ENCODE assay signal across 9 mouse cellular contexts in the genomic region with DNA sequence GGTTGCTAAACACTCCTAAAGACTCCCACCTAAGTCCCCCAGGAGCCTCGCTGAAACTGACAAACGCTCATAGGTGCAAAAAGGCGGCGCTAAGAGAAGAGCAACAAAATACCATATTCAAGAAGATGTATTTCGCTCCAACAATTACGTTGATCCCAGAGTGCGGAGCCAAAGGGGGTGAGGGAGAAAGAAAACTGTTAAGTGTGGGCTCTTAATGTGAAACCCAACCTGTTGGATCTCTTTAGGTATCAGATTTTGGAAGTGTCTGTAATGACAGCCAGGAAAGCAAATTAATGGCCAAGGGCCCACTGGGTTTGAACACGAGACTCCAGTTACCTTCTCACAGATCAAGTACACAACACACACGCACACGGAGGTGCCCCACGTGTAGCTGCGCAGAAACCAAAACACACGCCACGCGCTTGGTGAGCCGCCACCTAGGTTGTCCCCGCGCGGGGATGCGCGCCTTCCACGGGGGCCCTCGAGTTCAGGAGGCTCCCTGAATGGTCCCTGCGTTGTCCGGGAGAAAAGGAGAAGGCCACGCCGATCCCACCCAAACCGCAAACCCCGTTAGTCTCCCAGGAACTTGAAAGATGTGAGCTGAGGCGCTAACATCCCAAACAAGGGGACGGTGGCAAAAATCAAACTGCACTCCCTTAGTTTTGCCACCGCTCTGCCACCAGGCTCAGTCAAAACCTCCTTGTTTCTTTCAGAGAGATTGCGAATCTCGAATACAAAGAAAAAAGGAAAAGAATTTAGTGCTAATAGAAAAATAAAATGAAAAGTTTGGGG. TPM values are rescaled to one million over a fixed set of nuclear protein-coding genes. Genes with fewer than 3 reads are reported as not detected.
A peak's percentile ranks its signal among the peaks of the same experiment; 100 is the strongest.
DNase-seq lines count a peak whose midpoint lies in the region; ATAC-seq and TF ChIP-seq lines count a peak whose summit lies in the region.
"Had no signal": no experiment of that assay in that cellular context is flagged by ENCODE, and none has a peak within 500 bp of the region (broad histone marks: within the 10 kb centered on the region; RNA-seq: fewer than 3 reads in every experiment).

No protein-coding gene starts in this region.

- no peak for TF ChIP-seq CTCF in lung, embryonic 14.5 days (IDR thresholded peaks at IDR 0.05; ENCODE audit: low read depth)
- no peak for TF ChIP-seq CTCF in lung, adult 2 months (IDR thresholded peaks at IDR 0.05; ENCODE audit: insufficient read depth, low read length)

- peak; percentile 27 for DNase-seq in lung, embryonic 14.5 days
- DNase-seq in lung, adult 2 months, result no peak
- peak; percentile 42 for DNase-seq in embryonic facial prominence, embryonic 11.5 days (ENCODE audit: low spot score)
- peak; percentile 19 for DNase-seq in mesoderm, embryonic 11.5 days (ENCODE audit: low read depth, low spot score)
- DNase-seq in MN1 (ENCODE audit: low spot score), result no peak
- no peak for DNase-seq in urinary bladder, adult 2 months (ENCODE audit: low spot score)
- DNase-seq in cerebellum, adult 11 months, result no peak

- H3K4me1 ChIP-seq in lung, embryonic 14.5 days (ENCODE audit: insufficient read depth), result no peaks in the 10 kb centered on the region; the same call in 1 of the 2 replicates
- peaks cover 2% of the 10 kb centered on the region; the same call in 1 of the 2 replicates for H3K4me1 ChIP-seq in lung, adult 2 months (ENCODE audit: control insufficient read depth, insufficient read depth, low read length)
- no peaks in the 10 kb centered on the region for H3K4me1 ChIP-seq in embryonic facial prominence, embryonic 11.5 days (ENCODE audit: control insufficient read depth, insufficient read depth, low read length)
- H3K4me1 ChIP-seq in heart, embryonic 15.5 days (replicated peaks), result peaks cover 21% of the 10 kb centered on the region

- H3K27ac ChIP-seq in lung, embryonic 14.5 days (ENCODE audit: low read depth), result no peak overlapping the region
- H3K27ac ChIP-seq in embryonic facial prominence, embryonic 11.5 days (replicated peaks; ENCODE audit: low read depth, low read length), result peak overlapping the region; percentile 83
- H3K27ac ChIP-seq in heart, embryonic 15.5 days, result no peak overlapping the region
- H3K27ac ChIP-seq: liver, embryonic 14.5 days had no signal

- TF ChIP-seq POLR2A in lung, adult 2 months (IDR thresholded peaks at IDR 0.05; ENCODE audit: borderline replicate concordance, extremely low read depth, low read depth, low read length), result no peak

- no peaks in the 10 kb centered on the region for H3K36me3 ChIP-seq in lung, embryonic 14.5 days (ENCODE audit: insufficient read depth)
- no peaks in the 10 kb centered on the region for H3K36me3 ChIP-seq in embryonic facial prominence, embryonic 11.5 days (replicated peaks; ENCODE audit: control insufficient read depth, insufficient read depth, low read depth, low read length)
- H3K36me3 ChIP-seq in heart, embryonic 15.5 days, result no peaks in the 10 kb centered on the region

- H3K4me2 ChIP-seq in lung, embryonic 14.5 days, result peak overlapping the region; percentile 90
- peak overlapping the region; percentile 64 for H3K4me2 ChIP-seq in embryonic facial prominence, embryonic 11.5 days (ENCODE audit: low read depth, low read length)
- peak overlapping the region; percentile 93 for H3K4me2 ChIP-seq in heart, embryonic 15.5 days

- 2% methylated on average over 34 of the region's 34 CpGs for WGBS in lung, embryonic 14.5 days
- 7% methylated on average over 34 of the region's 34 CpGs for WGBS in lung, adult 2 months
- under 1% methylated on average over 34 of the region's 34 CpGs for WGBS in embryonic facial prominence, embryonic 11.5 days
- 3% methylated on average over 34 of the region's 34 CpGs for WGBS in heart, embryonic 15.5 days

- peak overlapping the region; percentile 20; the same call in 1 of the 2 replicates for H3K9ac ChIP-seq in lung, embryonic 14.5 days
- H3K9ac ChIP-seq in embryonic facial prominence, embryonic 11.5 days (replicated peaks; ENCODE audit: low read length), result peak overlapping the region; percentile 80
- 0 out of 2 replicates have a peak overlapping the region, but pooled peaks have one; percentile 60 for H3K9ac ChIP-seq in heart, embryonic 15.5 days
- H3K9ac ChIP-seq: liver, embryonic 14.5 days had no signal

- peaks cover 30% of the 10 kb centered on the region for H3K27me3 ChIP-seq in lung, embryonic 14.5 days (ENCODE audit: insufficient read depth, low read length)
- no peaks in the 10 kb centered on the region for H3K27me3 ChIP-seq in embryonic facial prominence, embryonic 11.5 days (ENCODE audit: control insufficient read depth, insufficient read depth, low read length)
- peaks cover 48% of the 10 kb centered on the region for H3K27me3 ChIP-seq in heart, embryonic 15.5 days

- no peaks in the 10 kb centered on the region for H3K9me3 ChIP-seq in lung, embryonic 14.5 days (ENCODE audit: low read depth, low read length)
- no peaks in the 10 kb centered on the region for H3K9me3 ChIP-seq in embryonic facial prominence, embryonic 11.5 days (replicated peaks; ENCODE audit: control insufficient read depth, low read length)
- no peaks in the 10 kb centered on the region for H3K9me3 ChIP-seq in heart, embryonic 15.5 days (replicated peaks)

- H3K4me3 ChIP-seq in lung, embryonic 14.5 days (ENCODE audit: low read depth, low read length), result peak overlapping the region; percentile 58
- no peak overlapping the region for H3K4me3 ChIP-seq in lung, adult 2 months (replicated peaks; ENCODE audit: extremely low read depth, low read depth, low read length)
- H3K4me3 ChIP-seq in embryonic facial prominence, embryonic 11.5 days (ENCODE audit: low read depth, low read length), result peak overlapping the region; percentile 60
- H3K4me3 ChIP-seq in heart, embryonic 15.5 days, result peak overlapping the region; percentile 68

- ATAC-seq in lung, embryonic 14.5 days (ENCODE audit: insufficient read depth), result no peak
- ATAC-seq in embryonic facial prominence, embryonic 11.5 days (replicated peaks; ENCODE audit: insufficient number of reproducible peaks, low FRiP score, low TSS enrichment, low read depth), result no peak
- no peak for ATAC-seq in heart, embryonic 15.5 days (replicated peaks; ENCODE audit: insufficient number of reproducible peaks, insufficient read depth, low FRiP score, low read depth)

RNA-seq across cellular contexts. Expression of gene Eya4, which starts 2.3 kb away (rescaled TPM):
- 0.97 and 1.0 TPM in 2 replicates for polyA plus RNA-seq in lung, embryonic 14.5 days (2014; fragmentation: Nextera tagmentation; extraction: Ambion mirVana)
- 0.15 and 0.31 TPM in 2 replicates for polyA plus RNA-seq in lung, adult 2 months (2012; rRNA removed)
- 14.1 and 16.8 TPM in 2 replicates for polyA plus RNA-seq in embryonic facial prominence, embryonic 11.5 days (2014; fragmentation: Nextera tagmentation; extraction: Ambion mirVana)
- polyA plus RNA-seq in heart, embryonic 15.5 days (2015; fragmentation: Nextera tagmentation; extraction: Ambion mirVana), result 0.60 and 1.7 TPM in 2 replicates
- 6.1 and 6.5 TPM in 2 replicates for polyA plus RNA-seq in urinary bladder, adult 2 months (2012; rRNA removed)

Comparison
In these comparisons a context has a peak if more than half of its experiments do, and no peak if none do; other contexts are left out.
1. DNase-seq: peak in lung, embryonic 14.5 days (single experiment), embryonic facial prominence, embryonic 11.5 days (single experiment) and mesoderm, embryonic 11.5 days (single experiment); none in lung, adult 2 months (single experiment), MN1 (single experiment), urinary bladder, adult 2 months (single experiment) and cerebellum, adult 11 months (single experiment).
2. H3K9ac ChIP-seq: peak in every context shown above with its lines; median percentile 80 in embryonic facial prominence, embryonic 11.5 days; 60 in heart, embryonic 15.5 days; 20 in lung, embryonic 14.5 days.
3. Peak in every context shown above with its lines, with median percentiles within 50 percentile points of each other: H3K4me2 ChIP-seq.